Mouse (Mus musculus): Measurements from ENCODE around the gene Olfr659. TPM values are rescaled to one million over a fixed set of nuclear protein-coding genes. Genes with fewer than 3 reads are reported as not detected.

Olfr659 gene
- total RNA-seq (2023; ENCODE audit: inconsistent age): not detected in 4 replicates

DNA sequence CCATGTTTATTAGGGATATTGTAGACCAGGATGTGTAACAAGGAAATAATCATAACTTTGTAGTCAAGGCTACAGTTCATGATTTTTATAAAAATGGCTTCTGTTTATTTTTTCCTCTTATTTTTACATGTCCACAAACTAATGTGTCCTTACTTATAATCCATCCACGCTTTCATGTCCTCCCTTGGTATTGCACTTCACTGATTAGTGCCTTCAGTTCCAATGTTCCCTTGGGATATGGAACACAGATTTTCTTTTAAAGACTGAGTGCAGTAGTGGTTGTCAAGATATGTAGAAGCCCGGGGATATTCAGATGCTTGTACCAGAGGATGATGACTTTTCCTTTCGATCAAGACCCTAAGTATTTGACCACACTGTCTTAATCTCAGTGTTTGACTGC lies at the start of gene Olfr659:
Gene Olfr659 (plus strand): TSS at position 301 of the 400 bp plus-strand sequence.

DNA sequence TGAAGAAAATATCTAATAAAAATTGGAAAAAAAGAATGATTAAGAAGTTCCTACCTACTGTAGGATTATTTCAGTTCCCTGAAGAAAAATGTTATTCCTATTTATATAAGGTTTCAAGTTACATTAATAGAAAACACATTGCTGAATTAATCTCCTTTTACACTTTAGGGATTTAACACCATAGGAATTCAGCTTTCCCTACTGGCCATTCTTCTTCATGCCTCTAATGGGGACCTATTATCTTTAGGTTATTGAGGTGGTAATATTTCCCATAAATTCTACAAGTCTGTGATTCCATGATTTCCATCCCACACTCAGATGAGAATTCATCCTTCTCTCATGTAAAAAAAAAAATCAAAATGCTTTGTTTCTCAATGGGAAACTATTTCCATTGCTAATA lies 42.1 kb upstream of the Olfr659 start, which contains the start of gene Olfr657:
Gene Olfr657 (plus strand): TSS at position 301 of the 400 bp plus-strand sequence.

DNA sequence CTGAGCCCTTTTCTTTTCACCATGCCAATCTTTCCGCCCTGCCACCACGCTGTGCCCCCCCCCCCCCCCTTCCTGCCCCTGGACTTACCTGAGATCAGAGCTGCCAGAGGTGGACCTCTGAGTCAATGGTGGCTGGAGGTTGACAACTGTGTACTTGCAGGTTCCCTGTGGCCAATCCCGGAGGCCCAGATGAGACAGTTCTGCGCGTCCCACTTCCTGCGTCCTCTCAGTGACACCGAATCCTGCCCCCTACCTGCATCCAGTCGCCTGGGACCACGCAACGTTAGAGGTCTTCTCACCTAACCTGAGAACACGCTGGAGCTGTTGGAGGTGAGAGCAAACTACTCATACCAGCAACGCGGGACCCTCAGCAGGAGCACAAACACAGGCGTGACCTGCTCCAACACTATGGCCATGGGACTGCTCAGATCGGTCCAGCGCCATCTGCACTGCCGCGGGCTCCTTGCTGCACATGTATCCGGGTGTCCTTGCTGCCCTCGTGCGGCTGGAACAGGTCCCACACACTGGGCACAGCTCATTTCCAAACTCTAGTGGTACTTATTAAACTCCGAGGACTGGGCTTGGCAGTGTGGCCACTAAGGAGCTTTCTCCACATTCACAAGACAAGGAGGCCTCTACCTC lies 19.6 kb upstream of the Olfr659 start, which contains the start of gene Olfr658:
Gene Olfr658 (minus strand): TSS at position 465 of the 642 bp plus-strand sequence.

GRCm38 (mm10) chr7:104686201-104686600 lies 19.6 kb downstream of the Olfr659 start, which contains the start of gene Olfr661:
Gene Olfr661, plus strand, starts transcription at chr7:104686501.

Other genes starting within 250 kb of the Olfr659 start
- gene Trim30a, start 201.6 kb upstream of the Olfr659 start, total RNA-seq (2023; ENCODE audit: inconsistent age): 68.2 to 107 TPM (median 83.3 TPM) in 4 replicates
- gene Trim30d, start 158.9 kb upstream of the Olfr659 start, total RNA-seq (2023; ENCODE audit: inconsistent age): 18.8 to 29.2 TPM (median 19.9 TPM) in 4 replicates
- not detected in 4 replicates for gene Olfr651, start 116.6 kb upstream of the Olfr659 start, total RNA-seq (2023; ENCODE audit: inconsistent age)
- not detected in 4 replicates for gene Olfr652, start 105.9 kb upstream of the Olfr659 start, total RNA-seq (2023; ENCODE audit: inconsistent age)
- gene Olfr653, start 89.4 kb upstream of the Olfr659 start, total RNA-seq (2023; ENCODE audit: inconsistent age): not detected in 4 replicates
- gene Olfr654, start 79.7 kb upstream of the Olfr659 start, total RNA-seq (2023; ENCODE audit: inconsistent age): not detected in 4 replicates
- gene Olfr655, start 65.0 kb upstream of the Olfr659 start, total RNA-seq (2023; ENCODE audit: inconsistent age): 0.39 to 0.64 TPM in 2 of 4 replicates, not detected in the others
- not detected in 4 replicates for gene Olfr656, start 52.8 kb upstream of the Olfr659 start, total RNA-seq (2023; ENCODE audit: inconsistent age)
- gene Olfr657, start 42.0 kb upstream of the Olfr659 start, total RNA-seq (2023; ENCODE audit: inconsistent age): not detected in 4 replicates
- gene Olfr658, start 19.4 kb upstream of the Olfr659 start, total RNA-seq (2023; ENCODE audit: inconsistent age): not detected in 4 replicates
- gene Olfr661, start 19.7 kb downstream of the Olfr659 start, total RNA-seq (2023; ENCODE audit: inconsistent age): not detected in 4 replicates
- not detected in 4 replicates for gene Usp17le, start 110.7 kb downstream of the Olfr659 start, total RNA-seq (2023; ENCODE audit: inconsistent age)
- not detected in 4 replicates for gene Usp17lb, start 175.8 kb downstream of the Olfr659 start, total RNA-seq (2023; ENCODE audit: inconsistent age)
- gene Usp17la, start 190.3 kb downstream of the Olfr659 start, total RNA-seq (2023; ENCODE audit: inconsistent age): not detected in 4 replicates
- not detected in 4 replicates for gene Olfr665, start 211.3 kb downstream of the Olfr659 start, total RNA-seq (2023; ENCODE audit: inconsistent age)
- gene Olfr666, start 229.2 kb downstream of the Olfr659 start, total RNA-seq (2023; ENCODE audit: inconsistent age): not detected in 4 replicates

Data from B cell, adult (primary cell).